Mouse (Mus musculus) heart, postnatal 0 days (tissue): ENCODE measurements at regions not wholly inside any gene's neighbourhood (a gene's known extent, or its start where the extent isn't known, plus 50 kb on each side); places are given as distances from the start of the nearest gene placed in this dataset.

Experiments used
- ATAC-seq: fragments of 200-750 bp; cut with Nextera tagmentation; 2 replicates; pipeline ENCODE4 v1.8.0; 2017; ENCODE audit warnings: low read depth, moderate number of reproducible peaks, moderate library complexity; ENCODE audit not compliant: insufficient read depth
- DNase-seq: peaks from one replicate; pipeline ENCODE4 v3.0.0-alpha.2; 2016; ENCODE audit warnings: low spot score
- H3K27ac ChIP-seq: fragments of 300-500 bp; sonication (generic); 2 replicates; pipeline ENCODE4 v1.5.1; 2014; ENCODE audit warnings: low read depth, mild to moderate bottlenecking
- H3K27me3 ChIP-seq: fragments of 300-500 bp; sonication (generic); 2 replicates; pipeline ENCODE4 v1.6.1; 2014; ENCODE audit warnings: low read length, mixed read lengths; ENCODE audit not compliant: control insufficient read depth, insufficient read depth
- H3K36me3 ChIP-seq: fragments of 300-500 bp; sonication (generic); replicated peaks from 2 replicates; pipeline ENCODE4 v1.6.1; 2014; ENCODE audit warnings: low read length, mixed read lengths; ENCODE audit not compliant: control insufficient read depth, insufficient read depth
- H3K4me1 ChIP-seq: fragments of 300-500 bp; sonication (generic); 2 replicates; pipeline ENCODE4 v1.6.1; 2014; ENCODE audit warnings: antibody characterized with exemption; ENCODE audit not compliant: control insufficient read depth, insufficient read depth
- H3K4me2 ChIP-seq: fragments of 300-500 bp; sonication (generic); 2 replicates; pipeline ENCODE4 v1.6.1; 2014; ENCODE audit warnings: low read depth, mild to moderate bottlenecking, low read length, moderate library complexity
- H3K4me3 ChIP-seq: fragments of 300-500 bp; sonication (generic); 2 replicates; pipeline ENCODE4 v1.5.1; 2014; ENCODE audit warnings: low read depth, low read length
- H3K9ac ChIP-seq: fragments of 300-500 bp; sonication (generic); replicated peaks from 2 replicates; pipeline ENCODE4 v1.6.1; 2014; ENCODE audit warnings: low read depth, low read length, mixed read lengths
- H3K9me3 ChIP-seq: fragments of 300-500 bp; sonication (generic); replicated peaks from 2 replicates; pipeline ENCODE4 v1.6.1; 2016; ENCODE audit warnings: low read length; ENCODE audit not compliant: control insufficient read depth
- CTCF ChIP-seq: IDR thresholded peaks from 2 replicates; pipeline ENCODE4 v1.5.1; 2016; ENCODE audit warnings: antibody characterized with exemption, control low read depth, low read depth
- EP300 ChIP-seq: IDR thresholded peaks from 2 replicates; pipeline ENCODE4 v1.6.1; 2016; ENCODE audit warnings: antibody characterized with exemption, low read depth
- WGBS: fragments of 180-500 bp; shearing (Covaris S2); extraction: QIAGEN DNeasy Blood & Tissue Kit; methylation state at CpG from one replicate; pipeline ENCODE4 v1.1.7; 2014; 5-methylcytosine and 5-hydroxymethylcytosine counted together

GRCm38 (mm10) chr10:113034356-113034755, 105.6 kb upstream of the Atxn7l3b start:
- 67% methylated on average over 3 of the region's 3 CpGs for WGBS
- no peak for DNase-seq

GRCm38 (mm10) chr10:113032870-113033269, 104.1 kb upstream of the Atxn7l3b start:
- 65% methylated on average over 4 of the region's 4 CpGs for WGBS

More at GRCm38 (mm10) chr10:113034356-113034755, 105.6 kb upstream of the Atxn7l3b start:
- Histone ChIP-seq H3K9ac (no peak overlapping the region), H3K4me3 (no peak overlapping the region), H3K36me3 (no peaks in the 10 kb centered on the region), H3K27ac (no peak overlapping the region), H3K9me3 (no peaks in the 10 kb centered on the region; the same call in 1 of the 2 replicates), H3K4me1 (no peaks in the 10 kb centered on the region), H3K4me2 (no peak overlapping the region), H3K27me3 (no peaks in the 10 kb centered on the region)
- no peak for ATAC-seq
- TF ChIP-seq CTCF (no peak), EP300 (no peak)

GRCm38 (mm10) chr10:113027300-113027699, 98.5 kb upstream of the Atxn7l3b start:
- Histone ChIP-seq H3K9me3 (no peaks in the 10 kb centered on the region), H3K27ac (no peak overlapping the region), H3K27me3 (no peaks in the 10 kb centered on the region), H3K4me1 (no peaks in the 10 kb centered on the region), H3K9ac (no peak overlapping the region), H3K36me3 (no peaks in the 10 kb centered on the region), H3K4me2 (no peak overlapping the region), H3K4me3 (no peak overlapping the region)
- 11% methylated on average over 5 of the region's 5 CpGs for WGBS
- TF ChIP-seq CTCF (peak; percentile 53), EP300 (no peak)
- ATAC-seq = no peak
- DNase-seq = peak; percentile 34

More at GRCm38 (mm10) chr10:113032870-113033269, 104.1 kb upstream of the Atxn7l3b start:
- no peak for TF ChIP-seq CTCF
- no peak for TF ChIP-seq EP300
- no peak for DNase-seq
- no peak for ATAC-seq
- H3K4me3 ChIP-seq = no peak overlapping the region
- H3K27me3 ChIP-seq = no peaks in the 10 kb centered on the region
- H3K9ac ChIP-seq = no peak overlapping the region
- no peak overlapping the region for H3K4me2 ChIP-seq
- no peaks in the 10 kb centered on the region for H3K36me3 ChIP-seq
- no peak overlapping the region for H3K27ac ChIP-seq
- no peaks in the 10 kb centered on the region for H3K9me3 ChIP-seq
- H3K4me1 ChIP-seq = no peaks in the 10 kb centered on the region

DNA sequence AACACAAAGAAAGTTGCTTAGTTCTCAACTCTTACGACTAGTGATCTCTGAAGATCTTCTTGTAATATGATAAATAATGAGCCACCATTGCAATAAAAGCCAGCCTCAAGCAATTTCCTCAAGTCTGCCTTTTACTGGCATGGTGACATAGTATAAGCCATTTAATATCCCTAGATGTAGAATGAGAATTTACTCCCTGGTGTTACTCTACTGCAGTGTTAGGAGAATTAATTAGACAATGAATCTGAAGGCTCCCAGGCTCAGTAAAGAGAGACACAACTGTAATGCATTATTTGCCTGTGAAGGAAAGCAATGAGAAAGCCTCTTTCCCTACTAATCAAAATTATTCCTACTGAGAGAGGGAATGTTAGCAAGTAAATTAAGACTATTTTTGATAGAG, 95.8 kb upstream of the Atxn7l3b start:
- Histone ChIP-seq H3K36me3 (no peaks in the 10 kb centered on the region), H3K4me3 (no peak overlapping the region), H3K9me3 (no peaks in the 10 kb centered on the region), H3K27me3 (no peaks in the 10 kb centered on the region), H3K4me2 (no peak overlapping the region), H3K4me1 (no peaks in the 10 kb centered on the region), H3K9ac (no peak overlapping the region), H3K27ac (no peak overlapping the region)
- no peak for DNase-seq
- no peak for ATAC-seq
- 73% methylated on average over 1 of the region's 1 CpGs for WGBS
- TF ChIP-seq CTCF = no peak
- no peak for TF ChIP-seq EP300

DNA sequence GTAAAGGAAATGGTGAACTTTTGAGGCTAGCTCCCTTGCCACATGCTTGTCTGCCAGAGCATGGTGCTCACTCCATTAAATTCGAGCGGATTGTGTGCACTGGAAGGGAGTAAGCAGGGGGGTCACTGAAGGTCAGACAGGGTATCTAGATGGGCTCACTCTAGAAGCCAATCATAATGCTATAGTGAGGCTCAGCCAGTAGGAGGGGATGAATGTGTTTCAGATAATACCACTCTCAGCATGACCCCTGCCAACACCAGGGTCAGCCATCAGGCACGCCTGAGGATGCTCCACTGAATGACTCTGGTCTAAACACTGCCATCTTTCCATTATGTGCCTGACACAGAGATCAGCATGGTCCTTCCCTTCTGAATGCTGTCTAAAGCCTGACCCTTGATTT, 80.3 kb upstream of the Atxn7l3b start:
- H3K27me3 ChIP-seq = no peaks in the 10 kb centered on the region
- no peak overlapping the region for H3K4me2 ChIP-seq
- H3K27ac ChIP-seq = no peak overlapping the region
- no peak overlapping the region for H3K4me3 ChIP-seq
- no peak overlapping the region for H3K9ac ChIP-seq
- TF ChIP-seq CTCF (no peak), EP300 (no peak)
- no peaks in the 10 kb centered on the region for H3K9me3 ChIP-seq
- ATAC-seq (no peak), DNase-seq (no peak)
- no peaks in the 10 kb centered on the region for H3K36me3 ChIP-seq
- no peaks in the 10 kb centered on the region for H3K4me1 ChIP-seq
- WGBS = 40% methylated on average over 3 of the region's 3 CpGs

DNA sequence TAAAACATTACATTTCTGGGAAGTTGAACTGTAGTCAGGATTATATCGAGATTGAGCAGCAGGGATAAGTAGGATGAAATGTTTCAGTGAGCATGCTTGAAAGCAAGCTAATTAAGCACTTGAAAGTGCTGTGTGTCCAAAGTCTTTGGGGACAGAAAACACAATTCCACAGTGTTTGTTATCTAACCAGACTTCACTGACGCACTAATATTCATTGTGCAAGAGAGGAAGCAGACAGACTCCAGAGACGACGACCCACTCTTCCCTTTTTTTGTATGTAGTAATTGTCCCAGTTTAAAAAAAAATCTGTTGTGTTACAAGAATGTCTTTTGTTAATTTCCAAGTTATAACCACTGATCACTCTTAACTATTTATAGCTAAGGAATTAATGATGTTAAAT, 61.9 kb upstream of the Atxn7l3b start:
- ATAC-seq = no peak
- no peak for TF ChIP-seq EP300
- no peak for TF ChIP-seq CTCF
- no peaks in the 10 kb centered on the region for H3K27me3 ChIP-seq
- no peak for DNase-seq
- H3K9me3 ChIP-seq = no peaks in the 10 kb centered on the region
- H3K27ac ChIP-seq = no peak overlapping the region
- H3K4me3 ChIP-seq = no peak overlapping the region
- no peak overlapping the region for H3K4me2 ChIP-seq
- no peak overlapping the region for H3K9ac ChIP-seq
- no peaks in the 10 kb centered on the region for H3K36me3 ChIP-seq
- no peaks in the 10 kb centered on the region for H3K4me1 ChIP-seq
- whole genome bisulfite sequencing = 57% methylated on average over 4 of the region's 4 CpGs
